In genomic region chr17:25961566-25961965, GRCm38 (mm10) we compare ENCODE assay signal across 19 mouse cellular contexts. TPM values are rescaled to one million over a fixed set of nuclear protein-coding genes. Genes with fewer than 3 reads are reported as not detected.
DNase-seq lines count a peak whose midpoint lies in the region; ATAC-seq and TF ChIP-seq lines count a peak whose summit lies in the region.
"Had no signal": no experiment of that assay in that cellular context is flagged by ENCODE, and none has a peak within 500 bp of the region (broad histone marks: within the 10 kb centered on the region; RNA-seq: fewer than 3 reads in every experiment).

No protein-coding gene starts in this region.

- no peaks in the 10 kb centered on the region for H3K27me3 ChIP-seq in kidney, embryonic 15.5 days
- no peaks in the 10 kb centered on the region for H3K27me3 ChIP-seq in liver, embryonic 11.5 days (replicated peaks; ENCODE audit: control insufficient read depth, insufficient read depth, low read length)
- H3K27me3 ChIP-seq in neural tube, embryonic 15.5 days (replicated peaks): no peaks in the 10 kb centered on the region
- H3K27me3 ChIP-seq in midbrain, postnatal 0 days (ENCODE audit: insufficient read depth, low read length): no peaks in the 10 kb centered on the region

- no peak overlapping the region for H3K4me3 ChIP-seq in kidney, embryonic 15.5 days (replicated peaks)
- no peak overlapping the region for H3K4me3 ChIP-seq in liver, embryonic 11.5 days (ENCODE audit: low read depth, low read length)
- H3K4me3 ChIP-seq in neural tube, embryonic 15.5 days (replicated peaks): no peak overlapping the region
- H3K4me3 ChIP-seq in midbrain, postnatal 0 days (ENCODE audit: low read depth, low read length): no peak overlapping the region

- no peaks in the 10 kb centered on the region for H3K9me3 ChIP-seq in kidney, embryonic 15.5 days (replicated peaks)
- H3K9me3 ChIP-seq in liver, embryonic 11.5 days (ENCODE audit: control insufficient read depth, low read length): no peaks in the 10 kb centered on the region
- no peaks in the 10 kb centered on the region for H3K9me3 ChIP-seq in neural tube, embryonic 15.5 days (replicated peaks)
- no peaks in the 10 kb centered on the region for H3K9me3 ChIP-seq in midbrain, postnatal 0 days (ENCODE audit: low read length)

- ATAC-seq in kidney, embryonic 15.5 days (replicated peaks; ENCODE audit: low FRiP score): peak; percentile 68
- peak; percentile 96 for ATAC-seq in liver, embryonic 11.5 days (replicated peaks; ENCODE audit: low FRiP score)
- no peak for ATAC-seq in neural tube, embryonic 15.5 days (ENCODE audit: low FRiP score)
- no peak for ATAC-seq in midbrain, postnatal 0 days (ENCODE audit: low FRiP score)
- ATAC-seq: activated CD4-positive, CD25-positive, alpha-beta regulatory T cell, adult 4 months; hindbrain, postnatal 0 days had no signal

- H3K27ac ChIP-seq in kidney, embryonic 15.5 days: no peak overlapping the region
- peak overlapping the region; percentile 76 for H3K27ac ChIP-seq in liver, embryonic 11.5 days (ENCODE audit: low read depth, low read length)
- H3K27ac ChIP-seq in neural tube, embryonic 15.5 days (replicated peaks): no peak overlapping the region
- H3K27ac ChIP-seq in midbrain, postnatal 0 days (ENCODE audit: low read depth, low read length): no peak overlapping the region
- H3K27ac ChIP-seq: hindbrain, postnatal 0 days had no signal

- no peak for DNase-seq in kidney, postnatal 10 days
- peak; percentile 82 for DNase-seq in c-Kit-negative CD71-positive TER-119-positive erythroid progenitor cells, embryonic 14.5 days (ENCODE audit: low read depth, low spot score)
- DNase-seq in liver, embryonic 11.5 days (ENCODE audit: low spot score): no peak
- DNase-seq in spleen, postnatal 14 days (ENCODE audit: low spot score in 2 of 2): peak; percentile 50
- no peak for DNase-seq in retina, postnatal 1 day
- no peak for DNase-seq in midbrain, postnatal 0 days (ENCODE audit: low spot score)
- DNase-seq: cerebellum, adult 2 months; gastrocnemius, postnatal 36 days; lung, adult 18-20 months; lung, postnatal 4 days; thymus, adult 2 months had no signal

- 91% methylated on average over 5 of the region's 5 CpGs for WGBS in kidney, embryonic 15.5 days
- WGBS in liver, embryonic 11.5 days: 67% methylated on average over 5 of the region's 5 CpGs
- WGBS in neural tube, embryonic 15.5 days: 95% methylated on average over 5 of the region's 5 CpGs
- 96% methylated on average over 5 of the region's 5 CpGs for WGBS in midbrain, postnatal 0 days

- H3K36me3 ChIP-seq in kidney, embryonic 15.5 days: peaks cover 66% of the 10 kb centered on the region
- H3K36me3 ChIP-seq in liver, embryonic 11.5 days (ENCODE audit: control insufficient read depth, insufficient read depth, low read length): peaks cover 13% of the 10 kb centered on the region
- H3K36me3 ChIP-seq in neural tube, embryonic 15.5 days: peaks cover 35% of the 10 kb centered on the region
- H3K36me3 ChIP-seq in midbrain, postnatal 0 days (ENCODE audit: insufficient read depth, low read length): peaks cover 45% of the 10 kb centered on the region

- no peak overlapping the region for H3K9ac ChIP-seq in kidney, embryonic 15.5 days
- peak overlapping the region; percentile 39 for H3K9ac ChIP-seq in liver, embryonic 11.5 days (ENCODE audit: low read depth, low read length)
- H3K9ac ChIP-seq in neural tube, embryonic 15.5 days (replicated peaks): no peak overlapping the region
- H3K9ac ChIP-seq in midbrain, postnatal 0 days (replicated peaks; ENCODE audit: low read length, poor library complexity, severe bottlenecking): no peak overlapping the region

- H3K4me2 ChIP-seq in kidney, embryonic 15.5 days: no peak overlapping the region
- peak overlapping the region; percentile 40 for H3K4me2 ChIP-seq in liver, embryonic 11.5 days
- no peak overlapping the region for H3K4me2 ChIP-seq in neural tube, embryonic 15.5 days
- no peak overlapping the region for H3K4me2 ChIP-seq in midbrain, postnatal 0 days (ENCODE audit: low read depth, low read length, poor library complexity, severe bottlenecking)

- H3K4me1 ChIP-seq in kidney, embryonic 15.5 days: no peaks in the 10 kb centered on the region
- H3K4me1 ChIP-seq in liver, embryonic 11.5 days (replicated peaks; ENCODE audit: control insufficient read depth, insufficient read depth, low read length): peaks cover 24% of the 10 kb centered on the region
- no peaks in the 10 kb centered on the region for H3K4me1 ChIP-seq in neural tube, embryonic 15.5 days
- H3K4me1 ChIP-seq in midbrain, postnatal 0 days (ENCODE audit: insufficient read depth, low read length): no peaks in the 10 kb centered on the region

- TF ChIP-seq CTCF in midbrain, postnatal 0 days (IDR thresholded peaks at IDR 0.05): no peak

RNA-seq across cellular contexts. Expression of gene A930017K11Rik, which starts 9.2 kb away (rescaled TPM):
- 5.4 and 5.7 TPM in 2 replicates for polyA plus RNA-seq in kidney, embryonic 15.5 days (2015; fragmentation: Nextera tagmentation; extraction: Ambion mirVana)
- polyA plus RNA-seq in liver, embryonic 11.5 days (2014; fragmentation: Nextera tagmentation; extraction: Ambion mirVana): 0.68 and 0.85 TPM in 2 replicates
- polyA plus RNA-seq in neural tube, embryonic 15.5 days (2015; fragmentation: Nextera tagmentation; extraction: Ambion mirVana): 0.24 TPM in 1 of 2 replicates, not detected in the other
- 2.9 and 4.1 TPM in 2 replicates for total RNA-seq in midbrain, postnatal 0 days (2014; rRNA removed)
- 3.2 and 3.7 TPM in 2 replicates for polyA plus RNA-seq in midbrain, postnatal 0 days (2015; fragmentation: Nextera tagmentation; extraction: Ambion mirVana)
- total RNA-seq: gastrocnemius, postnatal 36 days; monocyte, adult 5-6 weeks; neutrophil, adult 5-6 weeks had no signal
- polyA plus RNA-seq: activated CD4-positive, CD25-positive, alpha-beta regulatory T cell, adult 4 months; heart, postnatal 0 days had no signal

RNA-seq across cellular contexts. Expression of gene Nhlrc4, which starts 16.8 kb away (rescaled TPM):
- polyA plus RNA-seq in kidney, embryonic 15.5 days (2015; fragmentation: Nextera tagmentation; extraction: Ambion mirVana): 1.5 TPM in 2 replicates
- polyA plus RNA-seq in liver, embryonic 11.5 days (2014; fragmentation: Nextera tagmentation; extraction: Ambion mirVana): 0.85 and 1.4 TPM in 2 replicates
- polyA plus RNA-seq in neural tube, embryonic 15.5 days (2015; fragmentation: Nextera tagmentation; extraction: Ambion mirVana): not detected in 2 replicates
- 0.47 and 0.60 TPM in 2 replicates for total RNA-seq in midbrain, postnatal 0 days (2014; rRNA removed)
- 0.35 and 0.91 TPM in 2 replicates for polyA plus RNA-seq in midbrain, postnatal 0 days (2015; fragmentation: Nextera tagmentation; extraction: Ambion mirVana)
- total RNA-seq: gastrocnemius, postnatal 36 days; left cerebral cortex, postnatal 25 days; monocyte, adult 5-6 weeks; neutrophil, adult 5-6 weeks had no signal
- polyA plus RNA-seq: activated CD4-positive, CD25-positive, alpha-beta regulatory T cell, adult 4 months; heart, postnatal 0 days had no signal

RNA-seq across cellular contexts. Expression of gene Pigq, which starts 16.8 kb away (rescaled TPM):
- polyA plus RNA-seq in kidney, embryonic 15.5 days (2015; fragmentation: Nextera tagmentation; extraction: Ambion mirVana): 72.2 and 76.4 TPM in 2 replicates
- 137 and 139 TPM in 2 replicates for polyA plus RNA-seq in liver, embryonic 11.5 days (2014; fragmentation: Nextera tagmentation; extraction: Ambion mirVana)
- polyA plus RNA-seq in neural tube, embryonic 15.5 days (2015; fragmentation: Nextera tagmentation; extraction: Ambion mirVana): 71.9 and 78.2 TPM in 2 replicates
- total RNA-seq in midbrain, postnatal 0 days (2014; rRNA removed): 73.6 and 111 TPM in 2 replicates
- 75.4 and 79.7 TPM in 2 replicates for polyA plus RNA-seq in midbrain, postnatal 0 days (2015; fragmentation: Nextera tagmentation; extraction: Ambion mirVana)

RNA-seq across cellular contexts. Expression of gene Capn15, which starts 24.0 kb away (rescaled TPM):
- 22.7 and 31.6 TPM in 2 replicates for polyA plus RNA-seq in kidney, embryonic 15.5 days (2015; fragmentation: Nextera tagmentation; extraction: Ambion mirVana)
- polyA plus RNA-seq in liver, embryonic 11.5 days (2014; fragmentation: Nextera tagmentation; extraction: Ambion mirVana): 23.0 and 27.4 TPM in 2 replicates
- 20.1 and 22.5 TPM in 2 replicates for polyA plus RNA-seq in neural tube, embryonic 15.5 days (2015; fragmentation: Nextera tagmentation; extraction: Ambion mirVana)
- total RNA-seq in midbrain, postnatal 0 days (2014; rRNA removed): 29.7 and 36.8 TPM in 2 replicates
- 14.7 and 20.1 TPM in 2 replicates for polyA plus RNA-seq in midbrain, postnatal 0 days (2015; fragmentation: Nextera tagmentation; extraction: Ambion mirVana)

RNA-seq across cellular contexts. Expression of gene Rab40c, which starts 42.0 kb away (rescaled TPM):
- 27.8 and 30.9 TPM in 2 replicates for polyA plus RNA-seq in kidney, embryonic 15.5 days (2015; fragmentation: Nextera tagmentation; extraction: Ambion mirVana)
- 9.9 and 10.7 TPM in 2 replicates for polyA plus RNA-seq in liver, embryonic 11.5 days (2014; fragmentation: Nextera tagmentation; extraction: Ambion mirVana)
- polyA plus RNA-seq in neural tube, embryonic 15.5 days (2015; fragmentation: Nextera tagmentation; extraction: Ambion mirVana): 46.2 and 50.5 TPM in 2 replicates
- 42.1 and 43.0 TPM in 2 replicates for total RNA-seq in midbrain, postnatal 0 days (2014; rRNA removed)
- polyA plus RNA-seq in midbrain, postnatal 0 days (2015; fragmentation: Nextera tagmentation; extraction: Ambion mirVana): 36.2 and 38.9 TPM in 2 replicates

Comparison
In these comparisons a context has a peak if more than half of its experiments do, and no peak if none do; other contexts are left out.
1. ATAC-seq: peak in kidney, embryonic 15.5 days (single experiment) and liver, embryonic 11.5 days (single experiment); none in neural tube, embryonic 15.5 days (single experiment) and midbrain, postnatal 0 days (single experiment).
2. DNase-seq: peak in c-Kit-negative CD71-positive TER-119-positive erythroid progenitor cells, embryonic 14.5 days (single experiment) and spleen, postnatal 14 days (2 of 2); none in kidney, postnatal 10 days (single experiment), liver, embryonic 11.5 days (single experiment), retina, postnatal 1 day (single experiment) and midbrain, postnatal 0 days (single experiment).